Mouse (Mus musculus) induced T-regulatory cell, adult 2 months (primary cell): ENCODE results near the gene Pabpc4.
A peak's percentile ranks its signal among the peaks of the same experiment; 100 is the strongest.
"Not testable (repeated sequence)": the region's sequence is repeated elsewhere in the genome, so short reads cannot be mapped to it uniquely, and the experiment has no call there.

ENCODE experiments used
- DNase-seq: peaks from one replicate; pipeline ENCODE4 v3.0.0-alpha.2; 2012; ENCODE audit warnings: low read depth

Pabpc4 gene

GRCm38 (mm10) chr4:123247147-123247880 is 14.8 kb upstream of the Pabpc4 start:
- DNase-seq = no peak

- no peak for DNase-seq
These were observed 13.1 kb upstream of the Pabpc4 start for GRCm38 (mm10) chr4:123248971-123249567.

GRCm38 (mm10) chr4:123252214-123252613 is 9.9 kb upstream of the Pabpc4 start:
- DNase-seq = no peak

- DNase-seq = peak; percentile 74
These were observed 7.5 kb upstream of the Pabpc4 start for GRCm38 (mm10) chr4:123254617-123255016.

- no peak for DNase-seq
These were observed 1.9 kb upstream of the Pabpc4 start for GRCm38 (mm10) chr4:123260071-123260746.

- no peak for DNase-seq
These were observed 8.9 kb downstream of the Pabpc4 start for GRCm38 (mm10) chr4:123271063-123271462.

- DNase-seq = no peak
These were observed 18.0 kb downstream of the Pabpc4 start for GRCm38 (mm10) chr4:123280117-123280516.

- peak; percentile 91 for DNase-seq
These were observed 20.3 kb downstream of the Pabpc4 start for GRCm38 (mm10) chr4:123282500-123282899.

- DNase-seq = peak; percentile 54
These were observed 20.9 kb downstream of the Pabpc4 start for GRCm38 (mm10) chr4:123282915-123283674.

- DNase-seq = not testable (repeated sequence)
These were observed 21.5 kb downstream of the Pabpc4 start for GRCm38 (mm10) chr4:123283675-123284064.

- peak; percentile 7 for DNase-seq
These were observed 22.8 kb downstream of the Pabpc4 start for GRCm38 (mm10) chr4:123284731-123285624.

- DNase-seq = no peak
These were observed 24.6 kb downstream of the Pabpc4 start for GRCm38 (mm10) chr4:123286790-123287189.

GRCm38 (mm10) chr4:123289038-123289437 is 26.9 kb downstream of the Pabpc4 start:
- DNase-seq = no peak

GRCm38 (mm10) chr4:123292390-123292789 is 30.2 kb downstream of the Pabpc4 start:
- no peak for DNase-seq

GRCm38 (mm10) chr4:123292989-123293388 is 30.8 kb downstream of the Pabpc4 start:
- DNase-seq = no peak

- no peak for DNase-seq
These were observed 31.7 kb downstream of the Pabpc4 start for GRCm38 (mm10) chr4:123293661-123294443.

- not testable (repeated sequence) for DNase-seq
These were observed 32.9 kb downstream of the Pabpc4 start for GRCm38 (mm10) chr4:123295026-123295425.

GRCm38 (mm10) chr4:123295516-123296147 is 33.5 kb downstream of the Pabpc4 start:
- no peak for DNase-seq

- DNase-seq = no peak
These were observed 34.0 kb downstream of the Pabpc4 start for GRCm38 (mm10) chr4:123296148-123296534.
